Mouse (Mus musculus) liver, adult 2 months (tissue): Measurements from ENCODE around the gene Cse1l. TPM values are rescaled to one million over a fixed set of nuclear protein-coding genes. Genes with fewer than 3 reads are reported as not detected.

Experiments
- DNase-seq: peaks from one replicate; pipeline ENCODE4 v3.0.0-alpha.2; 2011; ENCODE audit warnings: low read depth, low spot score; ENCODE audit errors: extremely low read depth
- H3K27ac ChIP-seq: fragments of 200-500 bp; replicated peaks from 2 replicates; pipeline ENCODE4 v1.5.1; 2012; ENCODE audit warnings: low read depth, mild to moderate bottlenecking, control low read depth, inconsistent platforms, low read length; ENCODE audit not compliant: insufficient read depth
- H3K27me3 ChIP-seq: fragments of 200-500 bp; 2 replicates; pipeline ENCODE4 v1.6.1; 2012; ENCODE audit warnings: mild to moderate bottlenecking, moderate library complexity, low read length, inconsistent platforms; ENCODE audit not compliant: control insufficient read depth, insufficient read depth
- H3K36me3 ChIP-seq: fragments of 200-500 bp; 2 replicates; pipeline ENCODE4 v1.6.1; 2012; ENCODE audit warnings: low read length, inconsistent platforms; ENCODE audit not compliant: control insufficient read depth, insufficient read depth
- H3K4me1 ChIP-seq: fragments of 200-500 bp; 2 replicates; pipeline ENCODE4 v1.6.1; 2011; ENCODE audit warnings: low read length; ENCODE audit not compliant: control insufficient read depth, insufficient read depth
- H3K4me3 ChIP-seq: fragments of 200-500 bp; 2 replicates; pipeline ENCODE4 v1.5.1; 2011; ENCODE audit warnings: low read depth, mild to moderate bottlenecking, control low read depth, low read length, moderate library complexity; ENCODE audit not compliant: insufficient read depth
- H3K79me2 ChIP-seq: fragments of 200-500 bp; 2 replicates; pipeline ENCODE4 v1.6.1; 2012; ENCODE audit warnings: inconsistent platforms, mild to moderate bottlenecking, low read length, moderate library complexity; ENCODE audit not compliant: control insufficient read depth, insufficient read depth
- H3K9ac ChIP-seq: fragments of 200-500 bp; 2 replicates; pipeline ENCODE4 v1.6.1; 2012; ENCODE audit warnings: low read depth, mild to moderate bottlenecking, control low read depth, inconsistent platforms, low read length
- CTCF ChIP-seq: fragments of 200-500 bp; IDR thresholded peaks from 2 replicates; pipeline ENCODE4 v1.5.1; 2011; ENCODE audit warnings: low read depth, low read length, control low read depth
- POLR2A ChIP-seq: fragments of 200-500 bp; IDR thresholded peaks from 2 replicates; pipeline ENCODE4 v1.6.1; 2011; ENCODE audit warnings: low read length, control low read depth; ENCODE audit not compliant: insufficient read depth; ENCODE audit errors: extremely low read depth
- WGBS: fragments of 180-500 bp; shearing (Covaris S2); methylation state at CpG from one replicate; pipeline ENCODE4 v1.1.7; 2018; 5-methylcytosine and 5-hydroxymethylcytosine counted together
- polyA plus RNA-seq: library from polyadenylated mRNA; depleted of rRNA; stranded (reverse); fragments of >200 nt; gene quantifications from 2 replicates; pipeline ENCODE4 v1.2.3, GENCODE M21; 2012
- total RNA-seq: library from RNA; depleted of rRNA; stranded (reverse); fragments of >200 nt; gene quantifications from 2 replicates; pipeline ENCODE4 v1.2.3, GENCODE M21; 2014

Cse1l gene
- total and polyA plus RNA-seq, 2 experiments = 10.7 to 29.7 TPM

GRCm38 (mm10) chr2:166885619-166886018, 20.2 kb upstream of the Cse1l start:
- Histone ChIP-seq H3K4me1 (peaks cover 11% of the 10 kb centered on the region), H3K27me3 (no peaks in the 10 kb centered on the region), H3K9ac (no peak overlapping the region), H3K36me3 (peaks cover 12% of the 10 kb centered on the region; the same call in 1 of the 2 replicates), H3K27ac (peak overlapping the region; percentile 62), H3K79me2 (no peaks in the 10 kb centered on the region), H3K4me3 (no peak overlapping the region)
- DNase-seq = peak; percentile 88
- WGBS = 44% methylated on average over 10 of the region's 10 CpGs
- TF ChIP-seq CTCF (no peak), POLR2A (no peak)

- WGBS = 27% methylated on average over 3 of the region's 3 CpGs
- H3K4me3 ChIP-seq = no peak overlapping the region
- peak; percentile 92 for DNase-seq
- peaks cover 11% of the 10 kb centered on the region for H3K4me1 ChIP-seq
- TF ChIP-seq POLR2A = no peak
- TF ChIP-seq CTCF = no peak
- peaks cover 13% of the 10 kb centered on the region for H3K36me3 ChIP-seq
- H3K79me2 ChIP-seq = no peaks in the 10 kb centered on the region
- H3K27me3 ChIP-seq = no peaks in the 10 kb centered on the region
- peak overlapping the region; percentile 62 for H3K27ac ChIP-seq
- peak overlapping the region; percentile 8; the same call in 1 of the 2 replicates for H3K9ac ChIP-seq
Observed at GRCm38 (mm10) chr2:166886231-166886630, 19.6 kb upstream of the Cse1l start.

GRCm38 (mm10) chr2:166887816-166888215, 18.0 kb upstream of the Cse1l start:
- Histone ChIP-seq H3K36me3 (peaks cover 20% of the 10 kb centered on the region), H3K9ac (no peak overlapping the region), H3K27me3 (no peaks in the 10 kb centered on the region), H3K79me2 (no peaks in the 10 kb centered on the region), H3K27ac (no peak overlapping the region), H3K4me3 (no peak overlapping the region), H3K4me1 (peaks cover 11% of the 10 kb centered on the region)
- DNase-seq = no peak
- WGBS = 79% methylated on average over 11 of the region's 11 CpGs
- peak; percentile 61 for TF ChIP-seq CTCF
- TF ChIP-seq POLR2A = no peak

DNA sequence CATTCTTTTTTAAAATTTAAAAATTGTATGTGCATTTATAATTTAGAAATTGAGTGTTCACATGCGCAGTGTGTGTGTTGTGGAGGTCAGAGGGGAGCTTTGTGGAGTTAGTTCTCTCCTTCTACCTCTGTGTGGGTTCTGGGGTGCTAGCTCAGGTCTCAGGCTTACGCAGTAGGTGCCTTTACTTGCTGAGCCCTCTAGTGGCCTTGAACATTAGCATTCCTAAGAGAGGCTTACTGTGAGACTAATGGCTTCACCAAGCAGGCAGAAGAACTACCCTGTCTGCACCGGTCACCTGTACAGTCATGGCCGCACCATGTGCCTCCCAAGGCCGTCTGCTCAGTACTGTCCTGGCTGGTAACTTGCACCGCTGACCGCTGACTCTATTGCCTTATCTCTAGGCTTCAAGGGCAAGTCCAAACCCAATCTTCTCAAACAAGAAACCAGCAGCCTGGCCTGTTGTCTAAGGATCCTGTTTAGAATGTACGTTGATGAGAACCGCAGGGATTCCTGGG, 14.4 kb upstream of the Cse1l start:
- Histone ChIP-seq H3K79me2 (no peaks in the 10 kb centered on the region), H3K9ac (no peak overlapping the region), H3K27me3 (no peaks in the 10 kb centered on the region), H3K27ac (no peak overlapping the region), H3K4me1 (no peaks in the 10 kb centered on the region), H3K36me3 (peaks cover 30% of the 10 kb centered on the region), H3K4me3 (no peak overlapping the region)
- DNase-seq = no peak
- WGBS = 91% methylated on average over 9 of the region's 9 CpGs
- no peak for TF ChIP-seq POLR2A
- TF ChIP-seq CTCF = no peak

DNA sequence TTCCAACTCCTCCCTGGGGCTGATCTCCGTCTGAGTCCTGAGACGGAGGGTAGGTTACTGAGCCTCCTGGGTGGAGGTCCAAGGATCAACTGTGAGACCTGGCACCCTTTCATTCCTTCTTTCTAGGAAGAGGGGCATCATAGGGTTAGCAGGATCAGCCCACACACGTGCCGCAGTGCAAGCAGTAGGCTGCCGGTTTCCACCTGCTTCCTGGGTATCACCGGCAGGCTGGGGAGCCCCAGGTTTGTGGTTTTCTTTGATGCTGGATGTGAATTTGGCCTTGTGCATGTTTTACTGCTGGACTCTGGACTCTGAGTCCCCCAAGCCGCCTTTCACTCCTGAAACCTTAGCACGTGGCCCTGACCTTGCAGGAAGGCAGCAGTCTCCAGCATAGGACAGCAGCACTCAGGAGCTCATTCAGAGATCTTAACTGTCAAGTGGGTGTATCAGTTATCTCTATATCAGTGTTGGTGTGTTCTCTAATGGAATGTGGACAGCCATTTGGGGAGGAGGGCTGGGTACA, 13.6 kb upstream of the Cse1l start:
- WGBS = 92% methylated on average over 8 of the region's 8 CpGs
- TF ChIP-seq POLR2A (no peak), CTCF (no peak)
- Histone ChIP-seq H3K36me3 (peaks cover 30% of the 10 kb centered on the region), H3K27me3 (no peaks in the 10 kb centered on the region), H3K4me3 (no peak overlapping the region), H3K79me2 (no peaks in the 10 kb centered on the region), H3K4me1 (no peaks in the 10 kb centered on the region), H3K9ac (no peak overlapping the region), H3K27ac (no peak overlapping the region)
- DNase-seq = no peak

DNA sequence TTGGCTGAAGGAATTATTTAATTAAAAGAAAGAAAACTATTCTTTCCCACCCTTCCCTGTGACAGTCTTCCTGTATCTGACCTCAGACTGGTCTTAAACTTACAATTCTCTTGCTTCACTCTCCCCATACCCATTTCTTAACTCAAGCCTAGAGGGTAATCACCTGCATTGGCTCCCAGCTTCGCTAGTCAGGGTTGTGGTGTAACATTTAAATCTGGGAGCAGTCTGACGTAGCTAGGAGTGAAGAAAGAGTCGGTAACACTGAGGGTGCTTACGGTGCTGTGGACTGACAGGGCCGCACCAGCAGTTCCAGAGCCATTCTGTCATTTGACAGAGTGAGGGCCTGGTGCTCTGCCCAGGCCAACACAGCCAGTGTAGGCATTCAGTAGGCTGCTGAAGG, 12.8 kb upstream of the Cse1l start:
- 97% methylated on average over 5 of the region's 5 CpGs for WGBS
- no peak overlapping the region for H3K9ac ChIP-seq
- TF ChIP-seq CTCF (no peak), POLR2A (no peak)

More for the DNA sequence above, 12.8 kb upstream of the Cse1l start:
- Histone ChIP-seq H3K27ac (no peak overlapping the region), H3K4me1 (no peaks in the 10 kb centered on the region), H3K79me2 (no peaks in the 10 kb centered on the region), H3K27me3 (no peaks in the 10 kb centered on the region), H3K4me3 (no peak overlapping the region), H3K36me3 (peaks cover 30% of the 10 kb centered on the region)
- no peak for DNase-seq
